Mouse (Mus musculus) heart, postnatal 0 days (tissue): ENCODE measurements at regions not wholly inside any gene's neighbourhood (a gene's known extent, or its start where the extent isn't known, plus 50 kb on each side); places are given as distances from the start of the nearest gene placed in this dataset.

Experiments used
- ATAC-seq: fragments of 200-750 bp; cut with Nextera tagmentation; 2 replicates; pipeline ENCODE4 v1.8.0; 2017; ENCODE audit warnings: low read depth, moderate number of reproducible peaks, moderate library complexity; ENCODE audit not compliant: insufficient read depth
- DNase-seq: peaks from one replicate; pipeline ENCODE4 v3.0.0-alpha.2; 2016; ENCODE audit warnings: low spot score
- H3K27ac ChIP-seq: fragments of 300-500 bp; sonication (generic); 2 replicates; pipeline ENCODE4 v1.5.1; 2014; ENCODE audit warnings: low read depth, mild to moderate bottlenecking
- H3K27me3 ChIP-seq: fragments of 300-500 bp; sonication (generic); 2 replicates; pipeline ENCODE4 v1.6.1; 2014; ENCODE audit warnings: low read length, mixed read lengths; ENCODE audit not compliant: control insufficient read depth, insufficient read depth
- H3K36me3 ChIP-seq: fragments of 300-500 bp; sonication (generic); replicated peaks from 2 replicates; pipeline ENCODE4 v1.6.1; 2014; ENCODE audit warnings: low read length, mixed read lengths; ENCODE audit not compliant: control insufficient read depth, insufficient read depth
- H3K4me1 ChIP-seq: fragments of 300-500 bp; sonication (generic); 2 replicates; pipeline ENCODE4 v1.6.1; 2014; ENCODE audit warnings: antibody characterized with exemption; ENCODE audit not compliant: control insufficient read depth, insufficient read depth
- H3K4me2 ChIP-seq: fragments of 300-500 bp; sonication (generic); 2 replicates; pipeline ENCODE4 v1.6.1; 2014; ENCODE audit warnings: low read depth, mild to moderate bottlenecking, low read length, moderate library complexity
- H3K4me3 ChIP-seq: fragments of 300-500 bp; sonication (generic); 2 replicates; pipeline ENCODE4 v1.5.1; 2014; ENCODE audit warnings: low read depth, low read length
- H3K9ac ChIP-seq: fragments of 300-500 bp; sonication (generic); replicated peaks from 2 replicates; pipeline ENCODE4 v1.6.1; 2014; ENCODE audit warnings: low read depth, low read length, mixed read lengths
- H3K9me3 ChIP-seq: fragments of 300-500 bp; sonication (generic); replicated peaks from 2 replicates; pipeline ENCODE4 v1.6.1; 2016; ENCODE audit warnings: low read length; ENCODE audit not compliant: control insufficient read depth
- CTCF ChIP-seq: IDR thresholded peaks from 2 replicates; pipeline ENCODE4 v1.5.1; 2016; ENCODE audit warnings: antibody characterized with exemption, control low read depth, low read depth
- EP300 ChIP-seq: IDR thresholded peaks from 2 replicates; pipeline ENCODE4 v1.6.1; 2016; ENCODE audit warnings: antibody characterized with exemption, low read depth
- WGBS: fragments of 180-500 bp; shearing (Covaris S2); extraction: QIAGEN DNeasy Blood & Tissue Kit; methylation state at CpG from one replicate; pipeline ENCODE4 v1.1.7; 2014; 5-methylcytosine and 5-hydroxymethylcytosine counted together

DNA sequence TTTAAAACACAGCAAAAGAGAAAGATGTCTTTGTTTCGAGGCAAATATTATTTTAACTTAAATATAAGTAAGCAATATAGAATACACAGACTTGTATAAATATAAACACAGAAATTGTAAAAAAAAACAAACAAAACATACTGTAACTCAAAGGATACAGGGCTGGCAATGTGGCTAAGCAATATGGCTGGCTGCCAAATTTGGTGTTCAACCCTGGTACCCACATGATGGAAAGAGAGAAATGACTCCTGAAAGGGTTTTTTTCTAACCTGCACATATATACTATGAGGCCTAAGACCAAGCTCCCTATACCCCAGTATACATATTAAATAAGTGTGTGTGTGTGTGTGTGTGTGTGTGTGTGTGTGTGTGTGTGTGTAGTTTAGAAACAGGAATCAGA is 79.9 kb downstream of the 1700080O16Rik start:
- Histone ChIP-seq H3K9ac (no peak overlapping the region), H3K4me2 (no peak overlapping the region), H3K36me3 (no peaks in the 10 kb centered on the region), H3K4me3 (no peak overlapping the region), H3K4me1 (no peaks in the 10 kb centered on the region), H3K27ac (no peak overlapping the region), H3K9me3 (no peaks in the 10 kb centered on the region), H3K27me3 (no peaks in the 10 kb centered on the region)
- TF ChIP-seq CTCF (no peak), EP300 (no peak)
- DNase-seq: no peak
- no peak for ATAC-seq
- 50% methylated on average over 1 of the region's 1 CpGs for WGBS

DNA sequence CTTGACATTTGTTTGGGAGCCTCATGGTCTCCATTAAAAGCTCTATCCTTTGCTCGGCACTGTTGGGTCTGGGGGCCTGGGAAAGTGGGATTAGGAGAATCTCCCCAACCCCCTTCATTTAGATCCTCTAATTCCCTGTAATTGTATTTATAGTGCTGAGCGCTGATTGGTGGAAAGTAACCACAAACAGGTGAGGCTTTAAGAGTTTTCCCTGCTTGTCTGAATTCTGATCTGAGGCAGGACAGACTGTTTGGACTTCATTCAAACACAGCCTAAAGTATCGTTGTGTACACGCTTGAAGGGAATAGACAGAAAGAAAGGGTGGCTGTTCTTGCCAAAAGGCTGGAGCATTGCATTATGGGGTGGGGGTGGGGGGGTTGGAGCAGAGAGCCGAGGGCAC is 85.1 kb upstream of the Usp26 start:
- TF ChIP-seq CTCF (no peak), EP300 (no peak)
- ATAC-seq (no peak), DNase-seq (no peak)
- Histone ChIP-seq H3K9ac (no peak overlapping the region), H3K36me3 (no peaks in the 10 kb centered on the region), H3K4me1 (no peaks in the 10 kb centered on the region), H3K4me2 (no peak overlapping the region), H3K9me3 (no peaks in the 10 kb centered on the region), H3K4me3 (no peak overlapping the region), H3K27ac (no peak overlapping the region), H3K27me3 (no peaks in the 10 kb centered on the region)
- 74% methylated on average over 5 of the region's 5 CpGs for WGBS
